Mouse (Mus musculus) kidney, adult 2 months (tissue): ENCODE measurements around the gene Bfsp2.

ENCODE experiments used
- CTCF ChIP-seq: fragments of 200-500 bp; conservative IDR thresholded peaks from 2 replicates; pipeline ENCODE4 v1.5.1; 2011; ENCODE audit warnings: low read depth, mild to moderate bottlenecking, control low read depth, low read length, moderate library complexity, mixed read lengths; ENCODE audit not compliant: insufficient read depth, insufficient read length
- POLR2A ChIP-seq: fragments of 200-500 bp; IDR thresholded peaks from one replicate; pipeline ENCODE4 v1.6.1; 2011; ENCODE audit warnings: low read depth, low read length, control low read depth

GRCm38 (mm10) chr9:103409119-103409518, 71.1 kb downstream of the Bfsp2 start:
- TF ChIP-seq CTCF, result no peak
- TF ChIP-seq POLR2A, result no peak
